32 mouse cellular contexts compared by ENCODE assay signal in the genomic region with DNA sequence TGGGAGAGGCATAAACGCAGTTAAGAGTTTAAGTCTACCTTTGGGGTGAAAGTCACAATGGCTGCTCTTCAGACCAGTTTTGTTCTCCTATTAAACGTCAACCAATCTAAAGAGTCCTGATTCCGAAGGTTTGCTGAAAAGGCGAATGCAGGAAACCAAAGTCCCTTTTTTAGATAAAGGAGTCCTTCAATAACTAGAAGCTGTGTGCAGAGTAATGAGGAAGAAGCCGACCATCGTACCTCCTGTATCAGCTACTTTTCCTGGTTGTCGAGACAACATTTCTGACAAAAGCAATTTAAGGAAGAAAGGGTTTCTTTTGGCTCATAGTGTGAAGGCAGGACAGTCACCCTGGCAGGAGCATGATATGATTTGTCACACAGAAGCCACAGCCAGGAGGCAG.
"Had no signal": no experiment of that assay in that cellular context is flagged by ENCODE, and none has a peak within 500 bp of the region (broad histone marks: within the 10 kb centered on the region; RNA-seq: fewer than 3 reads in every experiment).

No protein-coding gene starts in this region.

- ATAC-seq: liver, embryonic 12.5 days; liver, postnatal 0 days; lung, postnatal 0 days; midbrain, embryonic 13.5 days; midbrain, embryonic 15.5 days; midbrain, embryonic 16.5 days had no signal

- H3K27ac ChIP-seq: left cerebral cortex, adult 2 months; limb, embryonic 10.5 days; limb, embryonic 12.5 days; limb, embryonic 13.5 days; limb, embryonic 15.5 days; liver, embryonic 12.5 days; liver, embryonic 13.5 days; liver, embryonic 14.5 days; liver, embryonic 15.5 days; lung, embryonic 15.5 days; macrophage; midbrain, embryonic 10.5 days; midbrain, embryonic 12.5 days; midbrain, embryonic 13.5 days; midbrain, embryonic 15.5 days had no signal

- H3K4me2 ChIP-seq: limb, embryonic 12.5 days; limb, embryonic 13.5 days; limb, embryonic 15.5 days; liver, embryonic 11.5 days; liver, embryonic 12.5 days; liver, embryonic 13.5 days; liver, embryonic 15.5 days; lung, embryonic 14.5 days; lung, embryonic 15.5 days; midbrain, embryonic 11.5 days; midbrain, embryonic 12.5 days; midbrain, embryonic 13.5 days; midbrain, embryonic 15.5 days had no signal

- H3K9ac ChIP-seq: limb, embryonic 12.5 days; limb, embryonic 13.5 days; limb, embryonic 15.5 days; liver, embryonic 12.5 days; liver, embryonic 13.5 days; liver, embryonic 14.5 days; liver, embryonic 15.5 days; liver, postnatal 0 days; lung, embryonic 14.5 days; lung, embryonic 15.5 days; midbrain, embryonic 12.5 days; midbrain, embryonic 13.5 days; midbrain, embryonic 15.5 days had no signal

- H3K36me3 ChIP-seq: limb, embryonic 10.5 days; limb, embryonic 12.5 days; limb, embryonic 13.5 days; limb, embryonic 15.5 days; liver, embryonic 12.5 days; liver, embryonic 13.5 days; liver, embryonic 15.5 days; lung, embryonic 15.5 days; midbrain, embryonic 10.5 days; midbrain, embryonic 12.5 days; midbrain, embryonic 13.5 days; midbrain, embryonic 15.5 days had no signal

- H3K9me3 ChIP-seq: limb, embryonic 10.5 days; limb, embryonic 12.5 days; limb, embryonic 13.5 days; limb, embryonic 15.5 days; liver, embryonic 12.5 days; liver, embryonic 13.5 days; liver, embryonic 15.5 days; lung, embryonic 15.5 days; megakaryocyte, embryonic 14.5 days; midbrain, embryonic 10.5 days; midbrain, embryonic 12.5 days; midbrain, embryonic 13.5 days; midbrain, embryonic 15.5 days had no signal

- H3K4me3 ChIP-seq: left cerebral cortex, adult 2 months; limb, embryonic 10.5 days; limb, embryonic 12.5 days; limb, embryonic 13.5 days; limb, embryonic 15.5 days; liver, embryonic 12.5 days; liver, embryonic 13.5 days; liver, embryonic 15.5 days; lung, embryonic 15.5 days; megakaryocyte, embryonic 14.5 days; midbrain, embryonic 10.5 days; midbrain, embryonic 12.5 days; midbrain, embryonic 13.5 days; midbrain, embryonic 15.5 days; myocyte had no signal

- H3K27me3 ChIP-seq: liver, embryonic 15.5 days; lung, embryonic 15.5 days had no signal

- DNase-seq: left cerebral cortex, postnatal 4 days; liver; liver, embryonic 13.5 days; liver, postnatal 0 days; lung, adult 18-20 months; lung, adult 2 months; lung, embryonic 14.5 days; lung, postnatal 10 days; lung, postnatal 14 days; lung, postnatal 36 days; lung, postnatal 4 days; midbrain, embryonic 14.5 days had no signal

- H3K4me1 ChIP-seq: liver, embryonic 15.5 days; megakaryocyte, embryonic 14.5 days had no signal
